Mouse (Mus musculus): ENCODE results near the gene Zfp518b.

GRCm38 (mm10) chr5:38653101-38653500, 31.5 kb downstream of the Zfp518b start:
- TF ChIP-seq GATA1 (IDR thresholded peaks at IDR 0.05; ENCODE audit: low read length): no peak
- no peak for TF ChIP-seq TAL1 (IDR thresholded peaks at IDR 0.05; ENCODE audit: low read length)

Data from erythroblast, embryonic 14.5 days (primary cell).